Mouse (Mus musculus) liver, embryonic 14.5 days (tissue): ENCODE measurements around the gene Cacng8. TPM values are rescaled to one million over a fixed set of nuclear protein-coding genes. Genes with fewer than 3 reads are reported as not detected.

Experiments used
- ATAC-seq: fragments of 200-750 bp; cut with Nextera tagmentation; 2 replicates; pipeline ENCODE4 v1.8.0; 2017; ENCODE audit warnings: moderate number of reproducible peaks, mild to moderate bottlenecking, moderate library complexity; ENCODE audit not compliant: insufficient read depth
- DNase-seq, 3 experiments: peaks; one replicate each; pipeline ENCODE4 v3.0.0-alpha.2; 2012 to 2013; ENCODE audit warnings: low read depth in 3 of 3, low spot score in 3 of 3
- H3K27ac ChIP-seq: fragments of 300-500 bp; sonication (generic); 2 replicates; pipeline ENCODE4 v1.5.1; 2014; ENCODE audit warnings: moderate library complexity, mild to moderate bottlenecking, control low read depth, inconsistent platforms
- H3K27me3 ChIP-seq: fragments of 300-500 bp; sonication (generic); 2 replicates; pipeline ENCODE4 v1.6.1; 2014; ENCODE audit warnings: mild to moderate bottlenecking, low read length, moderate library complexity; ENCODE audit not compliant: control insufficient read depth, insufficient read depth
- H3K36me3 ChIP-seq: fragments of 300-500 bp; sonication (generic); replicated peaks from 2 replicates; pipeline ENCODE4 v1.6.1; 2014; ENCODE audit warnings: low read depth; ENCODE audit not compliant: control insufficient read depth, insufficient read depth
- H3K4me1 ChIP-seq, 2 experiments: fragments of 200-500 bp in 1 of 2; fragments of 300-500 bp in 1 of 2; sonication (generic) in 1 of 2; replicated peaks; 2 replicates each; pipeline ENCODE4 v1.6.1; 2012 to 2014; ENCODE audit warnings: antibody characterized with exemption in 1 of 2, inconsistent platforms in 1 of 2, low read length in 1 of 2; ENCODE audit not compliant: control insufficient read depth in 2 of 2, insufficient read depth in 2 of 2
- H3K4me2 ChIP-seq: fragments of 300-500 bp; sonication (generic); 2 replicates; pipeline ENCODE4 v1.6.1; 2014; ENCODE audit warnings: low read depth, mild to moderate bottlenecking, control low read depth, moderate library complexity
- H3K4me3 ChIP-seq, 2 experiments: fragments of 200-500 bp in 1 of 2; fragments of 300-500 bp in 1 of 2; sonication (generic) in 1 of 2; 2 replicates each; pipeline ENCODE4 v1.5.1; 2012 to 2014; ENCODE audit warnings: low read depth in 2 of 2, low read length in 2 of 2, mild to moderate bottlenecking in 2 of 2, control low read depth in 1 of 2, inconsistent platforms in 1 of 2, moderate library complexity in 1 of 2; ENCODE audit not compliant: insufficient read depth in 1 of 2
- H3K9ac ChIP-seq: fragments of 300-500 bp; sonication (generic); replicated peaks from 2 replicates; pipeline ENCODE4 v1.6.1; 2014; ENCODE audit warnings: mild to moderate bottlenecking, control low read depth, moderate library complexity
- H3K9me3 ChIP-seq: fragments of 300-500 bp; sonication (generic); 2 replicates; pipeline ENCODE4 v1.6.1; 2016; ENCODE audit warnings: low read length, mixed read lengths; ENCODE audit not compliant: control insufficient read depth
- CTCF ChIP-seq: IDR thresholded peaks from 2 replicates; pipeline ENCODE4 v1.5.1; 2016; ENCODE audit warnings: antibody characterized with exemption, low read depth, control low read depth
- EP300 ChIP-seq: IDR thresholded peaks from 2 replicates; pipeline ENCODE4 v1.6.1; 2016; ENCODE audit warnings: antibody characterized with exemption, low read depth
- WGBS: fragments of 180-500 bp; shearing (Covaris S2); extraction: QIAGEN DNeasy Blood & Tissue Kit; methylation state at CpG from one replicate; pipeline ENCODE4 v1.1.7; 2014; ENCODE audit not compliant: insufficient replicate concordance; 5-methylcytosine and 5-hydroxymethylcytosine counted together
- polyA plus RNA-seq, 2 experiments: library from polyadenylated mRNA; depleted of rRNA in 1 of 2; stranded (reverse) in 1 of 2; unstranded in 1 of 2; fragments of >200 nt; fragmentation: Nextera tagmentation in 1 of 2; extraction: Ambion mirVana in 1 of 2; gene quantifications; 2 replicates each; pipeline versions ENCODE4 v1.2.1 to v1.2.3; 2012 to 2014

Gene Cacng8
- polyA plus RNA-seq, 2 experiments = 0.04 TPM; not detected in 1

DNA sequence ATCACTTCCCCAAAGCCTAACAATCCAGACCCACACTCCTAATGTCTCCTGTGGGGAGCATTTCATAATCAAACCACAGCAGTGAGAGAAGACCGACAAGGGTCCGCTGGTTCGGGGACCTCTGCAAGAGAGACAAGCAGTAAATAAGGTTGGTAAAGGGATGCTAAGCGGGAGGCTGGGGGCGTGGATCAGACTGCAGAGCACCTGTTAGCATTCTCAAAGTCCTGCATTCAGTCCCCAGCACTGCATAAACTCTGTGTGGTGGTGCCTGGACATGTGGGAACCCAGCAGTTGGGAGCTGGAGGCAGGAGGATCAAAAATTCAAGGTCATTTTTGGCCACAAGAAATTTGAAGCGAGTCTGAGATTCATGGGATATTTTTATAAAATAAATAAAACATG, 29.5 kb downstream of the Cacng8 start:
- Histone ChIP-seq H3K4me3 (no peak overlapping the region), H3K9ac (no peak overlapping the region), H3K36me3 (no peaks in the 10 kb centered on the region), H3K27ac (no peak overlapping the region), H3K27me3 (peaks cover 37% of the 10 kb centered on the region), H3K4me1 (no peaks in the 10 kb centered on the region), H3K9me3 (no peaks in the 10 kb centered on the region), H3K4me2 (no peak overlapping the region)
- no peak for DNase-seq
- TF ChIP-seq EP300 = no peak
- no peak for TF ChIP-seq CTCF
- ATAC-seq = no peak
- WGBS = 22% methylated on average over 6 of the region's 6 CpGs

DNA sequence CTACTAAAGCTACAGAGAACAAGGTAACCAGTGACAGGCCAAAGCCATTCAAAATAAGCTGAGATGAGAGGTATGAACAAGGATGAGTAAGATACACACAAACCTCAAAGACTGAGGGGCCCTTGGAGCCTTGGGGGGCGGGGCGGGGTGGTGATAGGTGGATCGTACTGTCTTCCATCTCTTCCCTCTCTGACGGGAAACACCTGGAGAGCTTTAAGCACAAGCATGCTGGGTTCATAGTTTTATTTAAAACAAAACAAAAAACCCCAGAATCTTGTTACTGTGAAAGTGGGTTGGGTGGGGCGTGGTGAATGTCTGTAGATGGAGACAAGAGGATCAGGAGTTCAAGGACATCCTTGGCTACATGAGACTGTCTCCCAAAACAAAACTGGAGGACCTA, 30.0 kb downstream of the Cacng8 start:
- Histone ChIP-seq H3K36me3 (no peaks in the 10 kb centered on the region), H3K27me3 (peaks cover 32% of the 10 kb centered on the region), H3K4me3 (no peak overlapping the region), H3K27ac (no peak overlapping the region), H3K4me1 (no peaks in the 10 kb centered on the region), H3K4me2 (no peak overlapping the region), H3K9me3 (no peaks in the 10 kb centered on the region), H3K9ac (no peak overlapping the region)
- WGBS = 32% methylated on average over 5 of the region's 5 CpGs
- DNase-seq = no peak
- TF ChIP-seq CTCF (no peak), EP300 (no peak)
- no peak for ATAC-seq

DNA sequence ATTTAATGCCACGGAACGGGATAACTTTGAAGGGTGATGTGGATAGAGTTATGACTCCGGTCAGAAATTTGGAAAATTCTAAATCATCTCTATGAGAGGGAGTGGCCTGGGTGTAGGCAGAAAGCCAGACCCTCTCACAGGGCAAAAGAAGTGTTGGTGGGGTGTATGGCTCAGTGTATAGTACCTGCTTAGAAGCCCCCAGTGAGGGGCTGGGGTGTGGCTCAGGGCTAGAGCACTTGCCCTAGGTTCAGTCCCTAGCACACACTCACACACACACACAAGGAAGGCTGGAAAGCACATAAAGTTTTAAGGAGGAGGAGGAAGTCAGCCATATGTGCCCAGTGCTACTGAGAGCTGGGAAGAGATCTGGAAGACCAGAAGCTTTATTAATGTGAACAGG, 30.8 kb downstream of the Cacng8 start:
- no peak overlapping the region for H3K27ac ChIP-seq
- TF ChIP-seq EP300 (no peak), CTCF (no peak)
- WGBS = 65% methylated on average over 3 of the region's 3 CpGs
- H3K9ac ChIP-seq = no peak overlapping the region
- peaks cover 26% of the 10 kb centered on the region for H3K27me3 ChIP-seq
- ATAC-seq (no peak), DNase-seq (no peak)
- no peaks in the 10 kb centered on the region for H3K9me3 ChIP-seq
- no peaks in the 10 kb centered on the region for H3K36me3 ChIP-seq
- H3K4me2 ChIP-seq = no peak overlapping the region
- H3K4me1 ChIP-seq = no peaks in the 10 kb centered on the region
- H3K4me3 ChIP-seq = no peak overlapping the region

DNA sequence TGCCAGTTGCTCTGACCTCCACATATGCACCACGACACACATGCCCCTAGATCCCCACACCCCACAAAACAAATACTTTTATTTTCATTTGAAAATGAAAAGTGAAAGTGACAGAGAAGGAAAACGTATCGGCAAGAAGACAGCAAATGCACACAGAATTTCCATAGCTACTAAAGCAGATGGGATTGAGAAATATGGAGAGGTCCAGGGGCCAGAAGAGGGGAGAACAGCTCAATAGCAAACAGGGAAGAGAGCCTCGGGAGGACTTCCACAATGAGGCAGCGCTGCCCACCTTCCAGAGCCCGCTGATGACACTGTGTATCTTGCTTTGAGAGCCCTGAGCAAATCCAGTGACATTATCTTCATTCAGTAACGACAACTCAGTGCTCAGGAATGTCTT, 31.6 kb downstream of the Cacng8 start:
- no peak for DNase-seq
- no peaks in the 10 kb centered on the region for H3K4me1 ChIP-seq
- H3K27ac ChIP-seq = no peak overlapping the region
- no peak for ATAC-seq
- no peak overlapping the region for H3K4me3 ChIP-seq
- H3K9me3 ChIP-seq = no peaks in the 10 kb centered on the region
- H3K36me3 ChIP-seq = no peaks in the 10 kb centered on the region
- WGBS = 33% methylated on average over 7 of the region's 7 CpGs
- TF ChIP-seq EP300 (no peak), CTCF (no peak)
- H3K27me3 ChIP-seq = peaks cover 18% of the 10 kb centered on the region
- H3K4me2 ChIP-seq = no peak overlapping the region
- no peak overlapping the region for H3K9ac ChIP-seq

DNA sequence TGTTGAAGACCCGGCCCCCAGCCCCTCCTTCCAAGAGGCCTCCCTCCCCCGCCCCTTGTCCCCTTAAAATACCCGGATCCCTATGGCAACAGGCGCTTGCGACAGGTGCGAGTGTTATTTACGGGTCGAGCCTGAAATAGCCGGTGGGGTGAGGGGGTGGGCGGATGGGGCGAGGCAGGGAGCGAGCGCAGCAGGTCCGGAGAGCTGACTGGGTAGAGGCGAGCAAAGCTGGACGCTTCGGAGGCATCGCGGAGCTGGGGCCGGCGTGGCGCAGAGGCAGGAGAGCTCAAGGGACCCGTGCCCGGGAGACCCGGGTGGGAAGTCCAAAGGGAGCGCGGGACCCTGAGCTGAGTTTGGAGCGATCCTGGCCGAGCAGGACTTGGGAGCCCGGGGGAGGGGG, 32.9 kb downstream of the Cacng8 start:
- 3% methylated on average over 30 of the region's 30 CpGs for WGBS
- H3K27me3 ChIP-seq = peaks cover 18% of the 10 kb centered on the region
- no peak for TF ChIP-seq CTCF
- TF ChIP-seq EP300 = no peak
- H3K9me3 ChIP-seq = no peaks in the 10 kb centered on the region
- ATAC-seq = no peak
- H3K4me1 ChIP-seq = no peaks in the 10 kb centered on the region
- no peak overlapping the region for H3K4me2 ChIP-seq
- DNase-seq = no peak
- H3K27ac ChIP-seq = no peak overlapping the region
- no peak overlapping the region for H3K9ac ChIP-seq
- H3K36me3 ChIP-seq = no peaks in the 10 kb centered on the region
- no peak overlapping the region for H3K4me3 ChIP-seq
